Mouse (Mus musculus) limb, embryonic 11.5 days (tissue): ENCODE data around the gene 4930579F01Rik. TPM values are rescaled to one million over a fixed set of nuclear protein-coding genes. Genes with fewer than 3 reads are reported as not detected.

Source experiments
- ATAC-seq: fragments of 200-750 bp; cut with Nextera tagmentation; 2 replicates; pipeline ENCODE4 v1.8.0; 2017; ENCODE audit warnings: low read depth; ENCODE audit not compliant: insufficient number of reproducible peaks, low FRiP score, low TSS enrichment
- DNase-seq: peaks from one replicate; pipeline ENCODE4 v3.0.0-alpha.2; 2015; ENCODE audit warnings: low spot score
- H3K27ac ChIP-seq: fragments of 300-500 bp; sonication (generic); replicated peaks from 2 replicates; pipeline ENCODE4 v1.5.1; 2014; ENCODE audit warnings: low read depth, mild to moderate bottlenecking, low read length
- H3K27me3 ChIP-seq: fragments of 300-500 bp; sonication (generic); 2 replicates; pipeline ENCODE4 v1.6.1; 2014; ENCODE audit warnings: mild to moderate bottlenecking, low read length, mixed read lengths; ENCODE audit not compliant: control insufficient read depth, insufficient read depth
- H3K36me3 ChIP-seq: fragments of 300-500 bp; sonication (generic); 2 replicates; pipeline ENCODE4 v1.6.1; 2014; ENCODE audit warnings: mild to moderate bottlenecking, low read length, moderate library complexity, mixed read lengths; ENCODE audit not compliant: control insufficient read depth, insufficient read depth
- H3K4me1 ChIP-seq: fragments of 300-500 bp; sonication (generic); 2 replicates; pipeline ENCODE4 v1.6.1; 2014; ENCODE audit warnings: low read length, mixed read lengths; ENCODE audit not compliant: control insufficient read depth, insufficient read depth
- H3K4me2 ChIP-seq: fragments of 300-500 bp; sonication (generic); 2 replicates; pipeline ENCODE4 v1.6.1; 2014; ENCODE audit warnings: low read depth, mild to moderate bottlenecking, moderate library complexity; ENCODE audit not compliant: severe bottlenecking
- H3K4me3 ChIP-seq: fragments of 300-500 bp; sonication (generic); 2 replicates; pipeline ENCODE4 v1.5.1; 2014; ENCODE audit warnings: low read depth, low read length
- H3K9ac ChIP-seq: fragments of 300-500 bp; sonication (generic); 2 replicates; pipeline ENCODE4 v1.6.1; 2014; ENCODE audit warnings: mild to moderate bottlenecking, low read length
- H3K9me3 ChIP-seq: fragments of 300-500 bp; sonication (generic); 2 replicates; pipeline ENCODE4 v1.6.1; 2016; ENCODE audit warnings: low read length; ENCODE audit not compliant: control insufficient read depth
- WGBS: fragments of 180-500 bp; shearing (Covaris S2); extraction: QIAGEN DNeasy Blood & Tissue Kit; methylation state at CpG from one replicate; pipeline ENCODE4 v1.1.7; 2014; 5-methylcytosine and 5-hydroxymethylcytosine counted together
- polyA plus RNA-seq: library from polyadenylated mRNA; unstranded; fragments of >200 nt; fragmentation: Nextera tagmentation; extraction: Ambion mirVana; gene quantifications from 2 replicates; pipeline ENCODE4 v1.2.1, GENCODE M21; 2014

The 4930579F01Rik gene
- polyA plus RNA-seq, 1 experiment from 2014 or later, result not detected

DNA sequence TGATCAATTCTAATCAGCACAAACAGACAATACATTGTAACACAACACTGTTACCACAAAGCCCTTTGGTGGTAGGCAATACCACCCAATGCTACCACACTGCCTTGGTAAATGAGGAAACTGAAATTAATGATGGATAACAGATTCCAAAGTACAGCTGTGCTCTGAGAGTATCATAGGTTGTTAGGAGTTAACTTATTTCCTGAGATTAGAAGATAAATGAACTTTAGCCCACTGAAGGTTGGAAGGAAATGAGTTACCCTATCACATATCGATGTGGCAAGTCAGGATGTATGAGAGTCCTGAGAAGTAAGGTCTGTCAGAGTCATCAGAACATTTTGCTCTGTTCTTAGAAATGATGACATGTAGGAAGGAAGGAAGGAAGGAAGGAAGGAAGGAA, 59.1 kb downstream of the 4930579F01Rik start:
- ATAC-seq, result no peak
- Histone ChIP-seq H3K27me3 (no peaks in the 10 kb centered on the region), H3K36me3 (no peaks in the 10 kb centered on the region), H3K27ac (no peak overlapping the region), H3K9me3 (no peaks in the 10 kb centered on the region), H3K9ac (no peak overlapping the region), H3K4me1 (no peaks in the 10 kb centered on the region), H3K4me2 (no peak overlapping the region), H3K4me3 (no peak overlapping the region)
- 91% methylated on average over 1 of the region's 1 CpGs for WGBS
- DNase-seq, result no peak

GRCm38 (mm10) chr3:138133916-138134315, 59.7 kb downstream of the 4930579F01Rik start:
- H3K27ac ChIP-seq, result no peak overlapping the region
- WGBS, result 83% methylated on average over 11 of the region's 11 CpGs

DNA sequence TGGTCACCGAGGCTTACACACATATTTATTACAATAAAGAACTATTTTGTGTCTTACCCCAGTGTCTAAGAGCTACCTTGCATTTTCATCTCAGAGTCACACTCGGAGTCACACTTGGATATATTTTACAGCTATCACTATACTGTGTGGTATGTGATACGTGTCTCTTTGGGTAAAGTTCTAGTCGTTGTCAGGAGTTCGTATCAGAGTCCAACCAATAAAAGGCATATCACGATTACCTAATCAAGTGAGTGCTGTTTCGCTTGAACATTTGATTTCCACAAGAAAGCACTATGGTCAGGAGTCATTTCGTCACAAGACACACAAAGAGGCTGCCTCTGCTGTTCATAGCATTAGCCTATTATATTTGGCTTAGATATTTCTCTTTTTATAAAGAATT, 60.2 kb downstream of the 4930579F01Rik start:
- Histone ChIP-seq H3K9ac (no peak overlapping the region), H3K27me3 (no peaks in the 10 kb centered on the region), H3K4me2 (no peak overlapping the region), H3K27ac (no peak overlapping the region), H3K36me3 (no peaks in the 10 kb centered on the region), H3K4me3 (no peak overlapping the region), H3K4me1 (no peaks in the 10 kb centered on the region), H3K9me3 (no peaks in the 10 kb centered on the region)
- no peak for ATAC-seq
- DNase-seq, result no peak
- WGBS, result 93% methylated on average over 8 of the region's 8 CpGs

More at GRCm38 (mm10) chr3:138133916-138134315, 59.7 kb downstream of the 4930579F01Rik start:
- ATAC-seq (no peak), DNase-seq (no peak)
- no peaks in the 10 kb centered on the region for H3K9me3 ChIP-seq
- no peak overlapping the region for H3K9ac ChIP-seq
- no peaks in the 10 kb centered on the region for H3K36me3 ChIP-seq
- no peak overlapping the region for H3K4me3 ChIP-seq
- H3K4me2 ChIP-seq, result no peak overlapping the region
- H3K27me3 ChIP-seq, result no peaks in the 10 kb centered on the region
- H3K4me1 ChIP-seq, result no peaks in the 10 kb centered on the region

GRCm38 (mm10) chr3:138131168-138131567, 62.5 kb downstream of the 4930579F01Rik start:
- Histone ChIP-seq H3K4me3 (no peak overlapping the region), H3K9ac (no peak overlapping the region), H3K27me3 (no peaks in the 10 kb centered on the region), H3K27ac (no peak overlapping the region), H3K4me1 (no peaks in the 10 kb centered on the region), H3K36me3 (no peaks in the 10 kb centered on the region), H3K9me3 (no peaks in the 10 kb centered on the region), H3K4me2 (no peak overlapping the region)
- 69% methylated on average over 9 of the region's 9 CpGs for WGBS
- ATAC-seq (no peak), DNase-seq (no peak)

DNA sequence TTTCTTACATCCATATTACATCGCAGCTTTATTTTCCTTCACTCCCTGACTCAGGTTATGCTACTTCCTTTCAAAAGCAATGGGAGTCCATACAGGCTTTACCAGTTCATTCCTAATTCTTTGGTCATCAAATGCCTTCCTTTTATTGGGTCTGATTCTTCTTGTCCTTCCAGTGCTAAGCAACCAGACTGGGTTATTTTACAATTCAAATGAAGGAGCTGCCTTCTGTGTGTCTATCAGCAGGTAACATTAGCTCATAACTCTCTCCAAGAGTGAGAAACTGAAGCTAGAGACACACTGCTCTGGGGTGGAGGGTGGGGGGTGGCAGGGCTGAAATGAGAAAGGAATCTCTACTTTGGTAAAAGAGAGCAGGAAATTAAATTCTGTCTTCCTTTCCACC, 62.9 kb downstream of the 4930579F01Rik start:
- no peak for DNase-seq
- no peak overlapping the region for H3K9ac ChIP-seq
- H3K27ac ChIP-seq, result no peak overlapping the region
- H3K27me3 ChIP-seq, result no peaks in the 10 kb centered on the region
- no peak for ATAC-seq
- no peak overlapping the region for H3K4me3 ChIP-seq
- no peak overlapping the region for H3K4me2 ChIP-seq
- H3K4me1 ChIP-seq, result no peaks in the 10 kb centered on the region
- WGBS, result 79% methylated on average over 1 of the region's 1 CpGs
- H3K36me3 ChIP-seq, result no peaks in the 10 kb centered on the region
- H3K9me3 ChIP-seq, result no peaks in the 10 kb centered on the region

DNA sequence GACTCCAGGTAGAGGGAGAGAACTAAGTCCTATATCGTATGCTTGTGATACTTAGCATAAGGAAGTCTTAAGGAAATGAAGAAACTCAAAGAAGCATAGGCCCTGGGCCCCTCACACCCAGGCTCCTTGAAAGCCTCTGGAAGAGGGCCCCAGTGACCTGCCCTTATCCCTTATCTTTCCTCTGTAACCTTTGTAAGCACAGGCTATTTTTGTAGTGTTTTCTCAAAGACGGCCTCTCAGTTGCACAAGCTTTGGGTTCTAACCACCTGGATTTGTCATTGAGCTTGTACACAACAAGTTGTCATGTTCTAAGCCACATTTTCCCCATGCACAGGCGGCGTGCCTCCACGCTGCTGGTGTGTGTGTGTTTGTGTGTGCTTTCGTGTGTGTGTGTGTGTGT, 64.5 kb downstream of the 4930579F01Rik start:
- no peak overlapping the region for H3K27ac ChIP-seq
- 92% methylated on average over 6 of the region's 6 CpGs for WGBS
- no peak for ATAC-seq

GRCm38 (mm10) chr3:138123842-138124241, 69.8 kb downstream of the 4930579F01Rik start:
- Histone ChIP-seq H3K27ac (no peak overlapping the region), H3K4me3 (no peak overlapping the region), H3K9me3 (no peaks in the 10 kb centered on the region), H3K4me2 (no peak overlapping the region), H3K27me3 (no peaks in the 10 kb centered on the region), H3K9ac (no peak overlapping the region), H3K4me1 (no peaks in the 10 kb centered on the region), H3K36me3 (no peaks in the 10 kb centered on the region)
- WGBS, result 77% methylated on average over 10 of the region's 10 CpGs
- ATAC-seq, result no peak
- DNase-seq, result no peak

More for the DNA sequence above, 64.5 kb downstream of the 4930579F01Rik start:
- Histone ChIP-seq H3K9ac (no peak overlapping the region), H3K9me3 (no peaks in the 10 kb centered on the region), H3K36me3 (no peaks in the 10 kb centered on the region), H3K4me2 (no peak overlapping the region), H3K4me3 (no peak overlapping the region), H3K4me1 (no peaks in the 10 kb centered on the region), H3K27me3 (no peaks in the 10 kb centered on the region)
- no peak for DNase-seq

- ATAC-seq, result no peak
- Histone ChIP-seq H3K36me3 (no peaks in the 10 kb centered on the region), H3K27ac (no peak overlapping the region), H3K4me1 (no peaks in the 10 kb centered on the region), H3K4me2 (no peak overlapping the region), H3K4me3 (no peak overlapping the region), H3K27me3 (no peaks in the 10 kb centered on the region), H3K9me3 (no peaks in the 10 kb centered on the region), H3K9ac (no peak overlapping the region)
- 95% methylated on average over 2 of the region's 2 CpGs for WGBS
- no peak for DNase-seq
Measured at GRCm38 (mm10) chr3:138121461-138121860, 72.2 kb downstream of the 4930579F01Rik start.

DNA sequence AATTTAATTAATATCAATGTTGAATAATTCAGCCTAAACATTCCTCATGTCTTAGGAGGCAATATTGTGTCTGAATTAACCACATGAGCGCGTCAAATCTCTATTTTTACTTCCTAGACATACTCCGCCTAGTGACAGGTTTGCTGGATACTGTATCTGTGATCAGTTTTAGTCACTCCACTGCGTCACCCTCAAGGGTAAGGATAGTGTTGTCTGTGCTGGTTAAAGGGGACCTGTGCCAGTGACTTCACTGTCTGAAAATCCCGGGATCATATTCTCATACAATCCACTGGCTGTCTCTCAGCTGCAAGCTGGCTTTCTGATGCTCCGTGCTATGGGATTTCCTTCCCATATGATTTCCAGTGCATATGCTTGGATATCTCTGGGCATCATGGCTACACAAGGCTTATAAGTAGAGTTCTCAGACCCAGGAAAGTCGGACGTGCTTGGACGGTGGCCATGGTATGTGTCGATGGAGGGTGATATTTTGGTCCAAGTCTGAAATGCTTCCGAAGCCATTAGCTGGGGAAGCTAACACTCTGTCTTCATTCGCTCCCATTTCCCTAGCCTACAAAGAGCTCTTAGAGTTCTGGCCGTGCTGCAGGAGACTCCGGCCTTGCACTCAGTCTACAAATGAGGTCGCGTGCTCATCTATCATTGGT, 74.0 kb downstream of the 4930579F01Rik start:
- Histone ChIP-seq H3K27ac (no peak overlapping the region), H3K4me3 (no peak overlapping the region), H3K36me3 (no peaks in the 10 kb centered on the region), H3K9me3 (no peaks in the 10 kb centered on the region), H3K4me1 (no peaks in the 10 kb centered on the region), H3K27me3 (no peaks in the 10 kb centered on the region), H3K9ac (no peak overlapping the region), H3K4me2 (no peak overlapping the region)
- ATAC-seq, result no peak
- no peak for DNase-seq
- WGBS, result 92% methylated on average over 16 of the region's 16 CpGs
